Comparison of ENCODE assay signal across 11 mouse cellular contexts in the genomic region with DNA sequence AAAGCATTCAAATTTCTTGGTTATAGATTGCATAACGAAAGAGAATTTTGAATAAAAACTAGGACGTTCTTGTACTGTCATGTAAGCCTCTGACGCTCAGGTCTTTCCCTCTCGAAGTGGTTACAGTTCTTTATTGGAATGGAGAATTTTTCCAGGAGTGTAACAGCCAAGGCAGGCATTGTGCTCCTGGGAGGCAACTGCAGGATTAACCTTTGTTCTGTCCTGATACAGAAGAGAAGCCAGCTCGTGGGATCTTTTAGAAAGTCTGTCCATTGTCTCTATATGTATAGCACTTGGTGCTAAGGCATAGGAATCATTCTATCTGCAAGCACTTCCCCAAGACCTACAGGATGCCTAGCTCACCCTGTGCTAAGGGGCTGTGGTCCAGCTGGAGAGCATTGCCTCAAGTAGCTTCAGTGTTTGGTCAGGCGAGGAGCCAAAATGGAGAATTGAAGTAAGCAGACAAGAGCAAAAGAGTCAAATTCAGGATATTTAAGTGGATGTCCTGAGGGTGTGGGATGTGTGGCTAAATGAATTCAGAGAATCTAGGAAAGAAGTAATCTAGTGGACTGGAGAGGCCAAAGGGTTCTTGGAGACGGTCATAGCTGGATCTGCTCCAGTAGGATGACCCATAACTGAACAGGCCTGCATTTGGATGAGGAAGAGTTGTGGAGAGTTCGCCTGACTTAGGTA.
DNase-seq lines count a peak whose midpoint lies in the region; ATAC-seq and TF ChIP-seq lines count a peak whose summit lies in the region.
"Had no signal": no experiment of that assay in that cellular context is flagged by ENCODE, and none has a peak within 500 bp of the region (broad histone marks: within the 10 kb centered on the region; RNA-seq: fewer than 3 reads in every experiment).

No protein-coding gene starts in this region.

- ATAC-seq in stomach, postnatal 0 days (ENCODE audit: low FRiP score, low TSS enrichment): no peak

- no peaks in the 10 kb centered on the region for H3K27me3 ChIP-seq in stomach, postnatal 0 days (ENCODE audit: control insufficient read depth, insufficient read depth, low read length)
- H3K27me3 ChIP-seq: lung, embryonic 15.5 days had no signal

- peak; percentile 47 for DNase-seq in heart, postnatal 4 days
- DNase-seq in heart, postnatal 25 days (ENCODE audit: low spot score): no peak
- DNase-seq in 3T3-L1 (ENCODE audit: low read depth, low spot score) (peak; percentile 67), NIH3T3 (ENCODE audit: low read depth) (peak; percentile 37)
- DNase-seq in kidney, postnatal 10 days: peak; percentile 65
- DNase-seq in layer of hippocampus, postnatal 36 days: no peak
- DNase-seq in stomach, postnatal 0 days (ENCODE audit: low spot score): no peak
- DNase-seq: spleen, adult 18-20 months; thymus, adult 18-20 months had no signal

- H3K27ac ChIP-seq in stomach, postnatal 0 days (replicated peaks): no peak overlapping the region
- H3K27ac ChIP-seq: lung, embryonic 15.5 days had no signal

- intact Hi-C loops in heart, postnatal 25 days (cut with DNase I): no loop called here

- peaks cover 7% of the 10 kb centered on the region; the same call in 1 of the 2 replicates for H3K4me1 ChIP-seq in stomach, postnatal 0 days (replicated peaks; ENCODE audit: control insufficient read depth, insufficient read depth)

- no peak for TF ChIP-seq CTCF in stomach, postnatal 0 days (IDR thresholded peaks at IDR 0.05; ENCODE audit: low read depth)

- H3K9me3 ChIP-seq in stomach, postnatal 0 days (ENCODE audit: control insufficient read depth, low read length): no peaks in the 10 kb centered on the region
- H3K9me3 ChIP-seq: lung, embryonic 15.5 days had no signal

- no peak overlapping the region for H3K4me2 ChIP-seq in stomach, postnatal 0 days (replicated peaks; ENCODE audit: low read depth)
- H3K4me2 ChIP-seq: lung, embryonic 15.5 days had no signal

- WGBS in stomach, postnatal 0 days: 67% methylated on average over 8 of the region's 8 CpGs

- H3K36me3 ChIP-seq in stomach, postnatal 0 days (ENCODE audit: control insufficient read depth, insufficient read depth, low read length): no peaks in the 10 kb centered on the region
- H3K36me3 ChIP-seq: lung, embryonic 15.5 days had no signal

- no peak overlapping the region for H3K4me3 ChIP-seq in stomach, postnatal 0 days (ENCODE audit: low read depth, low read length)
- H3K4me3 ChIP-seq: erythroblast, embryonic 14.5 days; lung, embryonic 15.5 days had no signal

- H3K9ac ChIP-seq in stomach, postnatal 0 days (ENCODE audit: low read length): no peak overlapping the region
- H3K9ac ChIP-seq: lung, embryonic 15.5 days had no signal

- no peak for TF ChIP-seq EP300 in stomach, postnatal 0 days (optimal IDR thresholded peaks at IDR 0.05)

Comparison
In these comparisons a context has a peak if more than half of its experiments do, and no peak if none do; other contexts are left out.
1. DNase-seq: peak in heart, postnatal 4 days (single experiment), 3T3-L1 (single experiment), NIH3T3 (single experiment) and kidney, postnatal 10 days (single experiment); none in heart, postnatal 25 days (single experiment), layer of hippocampus, postnatal 36 days (0 of 2) and stomach, postnatal 0 days (single experiment).